Mouse (Mus musculus) liver, adult 2 months (tissue): ENCODE results near the gene Mcm7.
"Not testable (repeated sequence)": the region's sequence is repeated elsewhere in the genome, so short reads cannot be mapped to it uniquely, and the experiment has no call there.

Experiments used
- CTCF ChIP-seq: fragments of 200-500 bp; IDR thresholded peaks from 2 replicates; pipeline ENCODE4 v1.5.1; 2011; ENCODE audit warnings: low read depth, low read length, control low read depth
- POLR2A ChIP-seq: fragments of 200-500 bp; IDR thresholded peaks from 2 replicates; pipeline ENCODE4 v1.6.1; 2011; ENCODE audit warnings: low read length, control low read depth; ENCODE audit not compliant: insufficient read depth; ENCODE audit errors: extremely low read depth

DNA sequence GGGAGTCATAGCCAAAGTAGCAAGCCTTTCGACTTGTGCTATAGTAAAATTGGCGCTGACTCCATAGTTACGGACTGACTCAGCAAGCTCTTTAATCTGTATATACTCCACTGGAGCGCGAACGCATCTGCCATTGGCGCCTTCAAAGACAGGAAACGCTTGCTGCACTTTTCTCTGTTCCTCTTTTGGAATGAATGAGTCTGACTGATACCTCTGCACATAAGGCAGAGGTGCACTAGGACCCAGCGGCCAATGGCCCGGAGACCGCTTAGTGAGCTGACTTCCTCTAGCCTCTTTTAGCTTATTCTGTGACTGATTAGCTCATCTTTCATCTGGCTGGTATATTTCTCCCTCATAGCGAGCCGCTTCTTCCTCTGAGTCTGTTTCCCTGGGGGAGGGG lies 44.4 kb upstream of the Mcm7 start:
- TF ChIP-seq CTCF, POLR2A: not testable (repeated sequence)
